Mouse (Mus musculus) granulocyte monocyte progenitor cell, adult 5-6 weeks (primary cell): ENCODE data around the gene Zcchc24. TPM values are rescaled to one million over a fixed set of nuclear protein-coding genes. Genes with fewer than 3 reads are reported as not detected.
A peak's percentile ranks its signal among the peaks of the same experiment; 100 is the strongest.

Experiments used
- ATAC-seq: replicated peaks from 2 replicates; pipeline ENCODE4 v1.8.0; 2016; ENCODE audit warnings: mild to moderate bottlenecking, moderate TSS enrichment, inconsistent platforms; ENCODE audit not compliant: poor library complexity, severe bottlenecking
- total RNA-seq, 2 experiments: library from RNA; stranded (forward) in 1 of 2; stranded (reverse) in 1 of 2; fragments of 200-712, 200-1000 nt in 1 of 2; fragments of >200 nt in 1 of 2; fragmentation: Nextera tagmentation in 1 of 2; gene quantifications; 2 replicates each; pipeline ENCODE4 v1.2.3; 2014 to 2017

The Zcchc24 gene
- total RNA-seq, 2 experiments from 2014 or later = 0.54 to 1.3 TPM

DNA sequence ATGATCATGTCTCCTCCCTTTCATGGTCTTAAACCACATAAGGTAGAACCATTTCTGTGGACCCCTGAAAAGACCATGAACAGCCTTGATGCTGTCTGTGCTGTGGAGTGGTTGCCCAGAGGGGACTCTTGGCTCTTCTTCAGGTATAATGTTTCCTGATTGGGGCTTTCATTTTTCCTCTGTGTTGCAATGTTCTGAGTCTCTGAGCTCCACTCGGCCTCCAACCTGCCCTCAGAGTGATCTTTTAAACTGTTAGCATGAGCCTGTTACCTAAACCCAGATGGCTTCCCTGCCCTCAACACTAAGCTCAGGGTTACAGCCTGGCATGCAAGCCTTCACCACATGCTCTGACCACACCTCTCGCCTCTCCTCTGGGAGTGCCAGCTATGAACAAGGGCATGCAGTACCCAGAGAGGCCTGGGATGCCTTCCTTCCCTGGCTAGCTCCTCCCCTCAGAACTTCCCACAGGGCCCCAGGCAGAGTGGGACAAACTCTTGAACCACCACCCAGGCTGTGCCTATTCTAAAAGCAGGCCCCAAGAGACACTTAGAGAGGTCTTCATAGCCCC is 18.3 kb downstream of the Zcchc24 start:
- no peak for ATAC-seq

DNA sequence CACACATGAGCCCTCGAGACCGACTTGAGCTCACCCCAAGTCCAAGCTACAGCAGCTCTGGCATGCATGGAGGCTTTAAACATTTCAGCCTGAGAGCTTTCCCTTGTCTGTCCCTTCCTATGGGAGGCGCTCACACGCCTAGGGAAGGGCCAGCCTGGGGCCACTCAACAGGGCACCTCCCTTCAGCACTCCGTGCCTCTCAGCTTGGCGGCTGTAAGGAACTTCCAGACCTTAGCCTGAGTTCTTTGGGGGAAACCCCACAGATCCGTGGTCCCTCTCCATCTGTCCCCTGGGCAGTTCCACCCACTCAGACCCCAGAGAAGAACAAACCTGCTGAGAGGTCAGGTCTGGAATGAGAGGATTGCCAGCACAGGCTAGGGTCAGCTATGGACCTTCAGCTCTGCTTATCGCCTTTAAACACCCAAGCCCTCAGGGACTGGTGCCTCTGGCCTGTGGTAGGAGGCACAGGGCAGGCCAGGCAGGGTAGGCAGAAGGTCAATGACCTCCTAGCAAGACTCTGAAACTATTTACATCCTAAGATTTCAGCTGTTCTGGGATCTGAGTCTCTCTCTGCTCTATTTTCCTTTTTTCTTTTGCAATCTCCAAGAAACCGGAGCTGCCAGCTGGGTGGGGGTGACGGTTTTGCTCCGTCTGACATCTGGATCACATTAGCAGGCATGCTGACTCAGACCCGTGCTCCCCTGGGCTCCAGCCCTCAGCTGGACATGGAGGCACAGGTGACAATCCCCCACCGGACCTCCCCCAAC is 19.5 kb downstream of the Zcchc24 start:
- no peak for ATAC-seq

DNA sequence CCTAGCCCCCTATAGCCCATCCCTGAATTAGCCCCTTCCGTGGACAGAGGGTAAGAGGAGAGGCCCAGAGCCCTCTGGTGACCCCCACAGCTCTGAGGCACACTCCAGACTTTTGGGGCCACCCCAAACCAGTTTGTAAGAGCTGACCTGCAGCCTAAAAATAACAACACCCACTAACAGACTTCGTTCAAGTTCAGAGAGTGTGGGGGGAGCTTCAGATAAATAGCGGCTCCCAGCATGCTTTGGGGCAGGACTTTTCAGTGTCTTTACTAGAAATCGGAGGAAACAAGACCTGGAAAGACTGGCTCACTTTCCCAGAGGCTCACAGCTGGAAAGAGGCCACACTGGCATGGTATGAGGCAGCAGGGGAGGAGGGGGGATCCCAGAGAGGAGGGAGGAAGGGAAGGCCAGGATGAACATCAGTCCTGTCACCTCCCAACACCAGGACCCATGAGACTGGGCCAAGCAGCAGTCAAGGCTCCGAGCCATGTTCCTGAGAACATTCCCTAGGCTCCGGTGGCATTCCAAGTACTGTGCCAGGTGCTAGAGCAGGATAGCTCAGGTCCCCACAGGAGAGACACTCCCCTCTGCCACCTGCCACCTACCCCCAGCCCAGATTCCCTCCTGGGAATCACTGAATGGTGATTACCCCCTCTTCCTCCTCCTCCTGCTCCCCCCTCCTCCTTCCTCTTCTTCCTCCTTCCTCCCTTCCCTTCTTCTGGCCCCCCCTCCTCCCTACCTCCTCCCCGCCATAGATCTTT is 20.7 kb downstream of the Zcchc24 start:
- no peak for ATAC-seq

DNA sequence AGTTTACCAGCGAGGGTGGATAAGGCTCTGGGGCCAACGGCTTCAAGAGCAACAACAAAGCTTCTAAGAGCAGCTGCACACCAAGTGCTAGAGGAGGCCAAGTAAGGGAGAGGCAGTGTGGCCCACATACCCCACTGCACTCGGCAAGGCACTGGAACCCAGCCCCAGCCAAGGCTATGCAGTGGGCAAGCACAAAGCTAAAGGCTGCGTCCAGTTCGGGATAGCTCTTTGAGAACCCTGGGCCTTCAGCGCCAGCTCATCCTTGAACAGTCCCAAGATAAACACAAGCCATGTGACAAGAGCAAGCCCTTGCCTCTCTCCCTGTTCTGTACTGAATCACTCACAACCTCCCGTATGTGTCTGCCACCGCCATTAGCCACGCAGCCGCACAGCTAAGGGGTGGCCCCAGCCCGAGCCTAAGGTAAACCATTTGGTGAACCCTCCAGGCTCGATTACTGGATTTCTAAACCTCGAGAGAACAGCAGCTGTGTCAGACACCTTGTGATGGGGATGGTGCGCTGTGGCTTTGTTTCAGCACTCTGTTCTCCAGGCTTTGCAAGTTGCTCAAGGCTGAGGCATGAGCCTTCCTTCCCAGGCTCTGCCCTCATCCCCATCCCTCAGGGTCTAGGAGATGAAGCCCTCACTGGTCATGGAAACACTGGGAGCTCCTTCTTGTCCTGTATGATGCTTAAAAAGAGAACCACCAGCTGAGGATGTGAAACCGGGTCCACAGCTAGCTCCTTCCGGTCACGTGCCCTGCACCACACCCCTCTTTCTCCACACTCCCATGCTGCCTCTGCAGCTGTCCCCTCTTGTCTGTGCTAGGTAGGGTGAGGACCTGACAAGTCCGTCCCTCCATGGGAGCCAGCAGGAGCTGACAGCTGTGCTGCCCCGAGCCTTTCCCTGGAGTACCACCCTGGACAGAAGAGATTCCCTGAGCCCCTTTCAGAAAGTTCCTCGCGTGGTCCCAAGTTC is 21.6 kb downstream of the Zcchc24 start:
- ATAC-seq = peak; percentile 93

DNA sequence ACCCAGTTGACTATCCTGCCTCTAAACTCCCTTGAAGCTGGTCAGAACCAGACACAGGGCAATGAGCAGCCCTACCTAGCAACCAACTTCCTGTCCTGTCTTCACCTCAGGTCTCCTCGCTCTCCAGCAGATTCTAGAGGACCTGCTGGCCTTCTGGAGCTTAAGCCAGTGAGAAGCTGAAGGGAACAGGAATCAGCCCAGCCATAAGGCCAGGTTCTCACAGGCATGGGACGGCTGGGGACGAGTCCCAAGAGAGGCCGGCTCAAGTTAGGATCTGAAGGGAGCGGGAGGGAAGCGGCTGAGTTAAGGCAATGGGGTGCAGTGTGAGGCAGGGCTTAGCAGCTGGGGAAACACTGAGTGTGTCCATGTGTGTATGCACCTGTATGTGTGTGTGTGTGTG is 22.5 kb downstream of the Zcchc24 start:
- no peak for ATAC-seq

DNA sequence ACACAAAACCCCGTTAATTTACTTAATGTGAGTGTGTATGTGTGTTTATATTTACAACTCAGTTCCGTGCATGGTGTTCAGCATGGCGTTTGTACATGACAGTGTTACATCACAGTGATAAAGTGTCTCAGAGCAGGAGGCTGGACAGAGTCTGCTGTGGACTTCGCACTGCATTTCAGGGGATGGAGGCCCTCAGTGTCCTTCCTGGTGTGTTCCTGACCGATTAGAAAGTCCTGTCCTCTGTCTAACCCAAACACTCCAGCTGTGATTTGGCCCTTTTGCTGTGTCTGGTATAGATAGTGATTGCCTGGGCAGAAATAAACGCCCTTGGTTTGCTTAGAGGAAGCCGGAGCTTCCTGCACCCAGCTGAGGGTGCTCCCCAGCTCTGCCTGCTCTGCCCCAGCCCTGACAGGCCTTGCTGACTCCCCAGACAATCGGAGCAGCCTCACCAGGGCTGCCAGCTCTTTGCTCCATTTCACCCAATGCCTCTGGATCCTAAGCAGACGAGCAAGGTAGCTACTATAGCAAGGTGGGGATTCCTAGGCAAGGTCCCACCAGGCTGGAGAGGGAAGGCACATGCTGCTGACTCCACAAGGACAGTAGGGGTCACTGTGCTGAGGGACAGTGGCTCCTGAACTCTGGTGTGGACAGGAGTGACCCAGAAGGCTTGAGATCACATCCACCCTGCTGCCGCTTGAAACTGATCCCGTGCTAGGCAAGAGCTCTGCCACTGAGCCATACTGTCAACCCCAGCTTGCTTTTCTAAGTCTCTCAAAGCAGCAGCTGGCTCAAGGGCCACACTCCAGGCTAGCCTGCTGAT is 23.3 kb downstream of the Zcchc24 start:
- ATAC-seq = no peak

DNA sequence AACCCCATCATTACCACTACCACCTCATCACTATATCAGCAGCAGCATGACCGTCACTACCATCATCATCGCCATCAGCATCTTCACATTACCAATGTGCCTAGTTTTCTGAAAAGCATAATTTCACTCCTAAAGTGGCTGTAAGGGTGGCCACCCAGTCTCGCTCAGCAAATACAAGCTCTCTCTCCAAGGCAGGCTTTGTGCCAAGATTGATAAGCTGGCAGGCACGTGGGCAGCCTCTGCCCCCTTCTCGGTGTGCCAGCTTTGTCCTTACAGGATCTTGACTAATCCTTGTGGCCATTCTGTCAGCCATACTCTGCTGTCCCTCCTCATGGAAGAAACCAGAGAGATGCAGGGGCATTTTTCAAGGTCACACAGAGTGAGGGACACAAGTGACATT is 25.9 kb downstream of the Zcchc24 start:
- no peak for ATAC-seq

DNA sequence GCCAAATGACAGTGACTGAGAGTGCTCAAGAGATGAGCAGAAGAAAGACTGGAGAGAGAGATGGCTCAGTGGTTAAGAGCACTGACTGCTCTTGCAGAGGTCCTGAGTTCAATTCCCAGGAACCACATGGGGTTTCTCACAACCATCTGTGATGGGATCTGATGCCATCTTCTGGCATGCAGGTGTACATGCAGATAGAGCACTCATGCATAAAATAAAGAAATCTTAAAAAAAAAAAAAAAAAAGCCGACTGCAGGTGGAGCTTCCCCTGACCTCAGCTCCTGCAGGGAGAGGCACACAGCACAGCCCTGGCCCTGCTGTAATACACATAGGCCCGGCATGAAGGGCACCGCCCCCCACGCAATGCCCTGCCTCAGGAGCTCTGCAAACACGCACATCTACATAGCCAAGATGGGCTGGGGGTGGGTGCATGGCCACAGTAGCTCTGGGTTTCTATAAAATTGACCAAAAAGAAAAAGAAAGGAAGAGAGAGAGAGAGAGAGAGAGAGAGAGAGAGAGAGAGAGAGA is 26.9 kb downstream of the Zcchc24 start:
- no peak for ATAC-seq

DNA sequence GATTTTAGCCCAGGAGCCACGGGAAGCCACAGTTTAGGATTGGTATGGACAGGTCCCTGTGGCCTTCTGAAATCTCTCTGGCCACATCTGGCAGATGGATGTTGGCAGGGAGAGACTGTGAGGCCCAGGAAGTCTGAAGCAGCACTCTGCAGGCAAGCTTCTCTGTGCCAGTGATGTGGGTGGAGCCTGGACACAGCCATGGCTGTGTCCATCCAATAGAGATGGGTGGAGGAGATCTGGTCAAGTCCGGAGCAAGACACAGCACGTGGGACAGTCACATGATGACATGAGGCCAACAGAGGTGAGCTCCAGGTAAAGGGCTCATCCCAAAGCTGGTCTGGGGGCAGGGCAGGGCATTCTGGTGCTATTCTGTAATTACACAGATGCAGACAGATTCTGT is 27.6 kb downstream of the Zcchc24 start:
- ATAC-seq = no peak

DNA sequence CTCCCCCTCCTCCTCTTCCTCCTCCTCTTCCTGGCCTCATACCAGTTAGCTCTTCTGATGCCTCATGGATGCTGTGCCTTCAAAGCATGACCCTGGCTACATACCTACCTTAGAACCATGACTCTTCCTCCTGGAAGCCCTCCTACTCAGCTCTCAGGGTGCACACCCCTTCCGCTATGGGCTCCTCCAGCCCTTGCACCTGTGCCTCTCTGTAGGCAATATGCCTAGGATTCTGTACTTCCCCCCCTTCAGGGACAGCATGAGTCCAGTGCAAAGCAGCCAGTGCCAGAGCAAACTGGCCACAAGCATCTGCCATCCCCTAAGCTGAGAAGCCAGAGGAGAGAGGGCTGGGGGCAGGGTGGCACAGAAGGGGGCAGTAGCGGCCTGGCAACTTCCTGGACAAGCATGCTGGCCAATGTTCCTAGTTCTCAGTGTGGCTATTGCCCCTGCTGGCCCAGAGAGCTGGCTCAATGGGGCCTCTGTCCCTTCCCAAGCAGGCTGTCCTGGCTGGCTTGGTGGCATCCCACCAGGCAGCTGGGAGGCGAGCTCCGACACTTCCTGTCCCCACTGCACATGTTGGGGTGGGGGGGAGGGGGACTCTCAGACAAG is 28.8 kb downstream of the Zcchc24 start:
- no peak for ATAC-seq

DNA sequence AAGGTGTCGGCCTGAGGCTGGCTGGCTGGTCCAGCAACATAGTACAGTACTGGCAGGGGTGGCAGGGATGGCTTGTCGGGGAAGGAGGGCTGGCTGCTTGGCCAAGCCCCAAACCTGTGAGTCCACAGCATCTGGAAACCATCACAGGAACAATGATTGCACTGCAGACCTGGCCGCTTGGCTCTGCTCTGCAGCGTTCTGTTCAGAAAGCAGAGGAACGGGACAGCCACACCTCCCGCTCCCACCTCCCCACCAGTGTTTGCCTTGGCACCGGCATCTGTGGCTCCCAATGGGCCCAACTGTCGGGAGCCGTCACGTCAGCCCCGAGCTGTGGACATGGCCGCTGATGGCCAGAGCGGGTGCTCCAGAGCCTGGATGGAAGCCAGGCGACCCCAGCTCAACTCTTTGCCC is 30.2 kb downstream of the Zcchc24 start:
- ATAC-seq = no peak

DNA sequence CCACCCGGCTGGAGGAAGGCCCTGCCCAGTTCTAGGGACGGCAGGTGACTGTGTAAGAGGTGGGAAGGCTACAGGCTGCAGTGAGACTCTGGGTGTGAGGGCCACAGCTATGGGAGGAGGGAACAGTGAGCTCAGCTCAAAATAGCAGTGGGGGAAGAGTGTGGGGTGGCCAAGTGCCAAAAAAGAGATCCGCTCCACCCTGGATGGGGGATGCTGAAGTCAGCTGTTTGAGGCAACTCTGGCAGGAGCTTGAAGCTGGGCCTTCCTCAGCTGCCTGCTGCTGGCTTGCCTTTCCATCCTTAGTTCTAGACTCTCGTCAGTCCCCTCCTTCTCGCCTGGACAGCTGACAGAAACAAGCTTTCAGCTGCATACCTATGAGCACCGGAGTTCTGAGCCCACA is 32.2 kb downstream of the Zcchc24 start:
- peak; percentile 33; the same call in 1 of the 2 replicates for ATAC-seq

DNA sequence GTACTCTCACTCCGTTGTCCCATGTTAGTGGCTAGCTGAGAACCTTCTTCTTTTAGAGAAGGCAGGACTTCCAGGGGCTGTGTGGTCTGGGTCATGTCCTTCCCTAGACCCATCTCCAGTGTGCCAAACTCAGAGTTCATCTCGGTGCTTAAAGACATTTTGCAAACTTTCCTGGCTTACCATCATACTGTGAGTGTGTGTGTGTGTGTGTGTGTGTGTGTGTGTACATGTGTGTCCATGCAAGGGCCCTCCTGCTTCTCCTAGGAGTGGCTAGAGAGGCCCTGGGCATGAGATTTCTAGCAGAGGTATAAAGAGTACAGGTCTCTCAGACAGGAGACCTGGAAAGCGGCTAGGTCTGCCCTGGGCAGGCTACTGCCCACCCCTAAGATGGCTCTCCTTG is 32.7 kb downstream of the Zcchc24 start:
- ATAC-seq = no peak

DNA sequence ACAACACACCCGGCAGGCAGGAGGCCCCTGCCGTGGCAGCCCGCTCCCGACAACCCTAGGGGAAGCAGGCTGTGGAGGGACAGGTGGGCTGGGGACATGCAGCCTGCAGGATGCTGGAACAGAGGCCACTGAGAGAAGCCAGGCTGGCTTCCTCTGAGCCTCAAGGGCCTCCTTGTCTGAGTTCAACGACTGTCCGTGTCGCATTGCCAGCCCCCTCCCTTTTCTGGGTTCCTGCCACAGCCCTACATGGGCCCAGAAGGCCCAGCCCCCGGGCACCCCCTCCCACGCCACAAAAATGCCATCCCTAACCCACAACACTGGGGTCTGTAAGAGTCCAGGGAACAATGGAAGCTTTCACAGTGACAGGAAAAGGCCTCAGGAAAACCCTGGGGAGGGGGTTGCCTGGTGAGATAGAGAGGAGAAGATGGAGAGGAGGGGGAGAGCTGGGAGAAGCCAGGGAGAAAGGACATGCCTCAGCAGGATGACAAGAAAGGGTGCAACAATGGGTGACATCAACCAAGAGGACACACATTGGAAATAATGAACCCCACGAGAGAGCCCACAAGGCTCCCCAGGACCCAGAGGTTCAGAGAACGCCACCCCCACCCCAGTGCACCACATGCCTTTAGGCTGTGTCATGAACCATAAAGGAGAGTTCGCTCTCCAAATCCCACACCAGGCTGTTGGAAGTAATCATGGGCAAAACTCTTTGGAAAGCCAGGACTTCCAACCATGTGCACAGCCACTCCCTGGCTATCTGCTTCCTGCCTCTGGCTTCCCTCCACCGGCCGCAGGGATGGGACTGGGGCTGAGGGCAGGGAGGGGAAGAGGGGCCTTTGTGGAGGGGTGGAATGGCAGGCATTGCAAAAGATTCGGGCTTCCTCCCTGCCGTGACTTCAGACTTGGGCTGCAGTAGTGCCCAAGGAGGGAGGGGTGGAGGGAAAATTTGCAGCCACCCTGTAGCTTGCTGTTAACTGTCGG is 33.8 kb downstream of the Zcchc24 start:
- peak; percentile 92 for ATAC-seq

DNA sequence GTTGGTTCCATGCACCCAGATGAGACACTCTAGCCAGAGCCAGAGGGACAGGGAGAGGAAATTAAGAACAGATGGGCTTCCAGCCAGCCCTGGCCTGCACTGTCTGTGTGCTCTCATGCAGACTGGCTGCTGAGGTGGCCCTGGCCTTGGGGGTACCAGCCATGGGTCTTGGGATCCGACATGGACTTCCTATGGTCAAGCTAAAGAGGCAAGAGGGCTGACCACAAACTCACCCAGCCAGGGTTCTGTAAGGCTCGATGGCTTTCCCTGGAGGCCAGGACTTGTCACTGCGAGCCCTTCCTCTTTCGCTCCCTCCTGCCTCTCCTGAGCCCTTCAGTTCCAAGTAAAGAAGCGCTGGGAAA is 41.7 kb downstream of the Zcchc24 start:
- ATAC-seq = peak; percentile 61

DNA sequence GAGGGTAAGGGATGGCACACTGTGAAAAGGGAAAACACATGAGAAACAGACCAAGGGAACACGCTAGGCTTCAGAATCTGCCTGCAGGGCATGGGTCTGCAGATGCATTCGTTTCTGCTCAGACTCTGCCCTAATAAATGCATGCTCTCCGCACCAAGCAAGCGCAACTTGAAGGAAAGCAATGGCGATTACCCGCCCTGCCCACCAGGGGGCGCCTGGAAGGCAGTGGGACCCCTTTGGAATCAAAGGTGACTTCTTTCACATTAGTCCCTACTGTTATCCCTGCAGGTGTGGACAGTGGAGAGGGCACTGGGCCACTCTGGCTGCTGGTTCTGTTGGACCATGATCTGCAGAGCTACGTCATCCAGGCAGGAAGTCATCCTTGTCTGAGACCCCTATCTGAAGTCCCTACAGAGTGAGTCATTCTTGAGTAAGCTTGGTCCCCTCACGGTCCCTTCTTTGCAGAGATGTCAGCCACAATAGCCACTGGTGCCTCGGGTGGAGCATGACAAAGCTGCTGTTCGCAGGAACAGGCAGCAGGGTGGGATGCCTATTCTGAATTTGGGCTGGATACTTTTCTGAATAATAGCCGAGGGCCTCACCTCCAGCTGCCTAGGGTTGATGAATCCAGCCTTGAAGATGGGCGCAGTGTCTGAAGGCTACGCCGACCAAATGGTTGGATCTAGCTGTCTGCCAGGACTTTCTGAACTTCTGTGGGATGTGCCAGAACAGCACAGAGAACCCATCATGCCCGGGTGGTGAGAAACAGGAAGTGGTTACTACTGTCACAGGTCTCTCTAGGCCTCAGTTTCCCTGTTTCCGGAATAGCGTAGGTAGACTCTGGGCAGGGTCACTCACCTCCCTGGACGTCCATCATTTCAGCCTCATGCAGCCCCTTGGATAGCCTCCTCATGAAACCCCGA is 42.4 kb downstream of the Zcchc24 start:
- ATAC-seq = peak; percentile 70

DNA sequence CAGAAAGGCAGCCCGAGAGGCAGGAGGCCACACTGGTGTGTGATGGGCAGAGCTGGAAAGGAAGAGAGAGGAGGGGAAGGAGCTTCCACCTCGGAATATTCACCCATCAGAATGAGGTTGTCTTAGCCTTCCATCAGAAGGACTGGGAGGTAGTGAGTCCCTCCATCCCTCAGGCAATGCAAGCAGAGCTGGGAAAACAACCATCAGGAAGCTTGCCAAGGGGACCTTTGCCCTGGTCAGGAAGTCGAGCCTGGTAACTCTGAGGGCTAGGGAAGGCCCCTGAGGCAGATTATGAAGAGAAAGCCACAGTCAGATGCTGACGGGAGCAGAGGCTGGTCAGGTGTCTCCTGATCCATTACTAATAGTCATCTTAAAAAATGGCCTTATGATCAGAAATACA is 43.1 kb downstream of the Zcchc24 start:
- ATAC-seq = no peak
